Mouse (Mus musculus) embryonic fibroblast, embryonic 13.5 days (primary cell): ENCODE data around the gene Kif21b.

Source experiments
- CTCF ChIP-seq: IDR thresholded peaks from 2 replicates; pipeline ENCODE4 v1.5.1; 2011; ENCODE audit warnings: mild to moderate bottlenecking, control low read depth, low read length, moderate library complexity, borderline replicate concordance; ENCODE audit not compliant: insufficient read depth
- POLR2A ChIP-seq: IDR thresholded peaks from 2 replicates; pipeline ENCODE4 v1.6.1; 2011; ENCODE audit warnings: low read depth, mild to moderate bottlenecking, control low read depth, low read length, moderate library complexity

- TF ChIP-seq CTCF = no peak
- TF ChIP-seq POLR2A = no peak; the same call in 1 of the 2 replicates
Observed at GRCm38 (mm10) chr1:136119571-136120262, 11.5 kb upstream of the Kif21b start.
